Mouse (Mus musculus) liver, postnatal 0 days (tissue): ENCODE data around the gene Macrod2.

Experiments used
- CTCF ChIP-seq: sonication (generic); IDR thresholded peaks from 2 replicates; pipeline ENCODE4 v1.5.1; 2016; ENCODE audit warnings: antibody characterized with exemption, low read depth
- EP300 ChIP-seq: IDR thresholded peaks from 2 replicates; pipeline ENCODE4 v1.6.1; 2016; ENCODE audit warnings: antibody characterized with exemption, low read depth, mild to moderate bottlenecking

GRCm38 (mm10) chr2:140692461-140692860 is 297.4 kb downstream of the Macrod2 start:
- TF ChIP-seq CTCF = no peak
- no peak for TF ChIP-seq EP300
